Mouse (Mus musculus) brain, embryonic 14.5 days (tissue): ENCODE results near the gene Reln.

Source experiments
- CTCF ChIP-seq: fragments of 200-500 bp; IDR thresholded peaks from 2 replicates; pipeline ENCODE4 v1.5.1; 2012; ENCODE audit warnings: inconsistent platforms, mild to moderate bottlenecking, moderate library complexity, borderline replicate concordance; ENCODE audit not compliant: insufficient read depth, insufficient read length; ENCODE audit errors: extremely low read depth
- POLR2A ChIP-seq: fragments of 200-500 bp; IDR thresholded peaks from 2 replicates; pipeline ENCODE4 v1.6.1; 2012; ENCODE audit warnings: mild to moderate bottlenecking, inconsistent platforms, borderline replicate concordance; ENCODE audit not compliant: poor library complexity, insufficient read depth, insufficient read length, severe bottlenecking; ENCODE audit errors: extremely low read depth

GRCm38 (mm10) chr5:21901411-21901810 lies 443.1 kb downstream of the Reln start:
- TF ChIP-seq CTCF = no peak
- no peak for TF ChIP-seq POLR2A
